Mouse (Mus musculus): ENCODE results near the gene Tmem136. TPM values are rescaled to one million over a fixed set of nuclear protein-coding genes. Genes with fewer than 3 reads are reported as not detected.
"Not testable (repeated sequence)": the region's sequence is repeated elsewhere in the genome, so short reads cannot be mapped to it uniquely, and the experiment has no call there.

Gene Tmem136
- polyA plus RNA-seq, 1 experiment from 2014 or later = 12.0 TPM

- H3K27ac ChIP-seq (replicated peaks) = no peak overlapping the region
These were observed 10.9 kb upstream of the Tmem136 start for GRCm38 (mm10) chr9:43127101-43127787.

GRCm38 (mm10) chr9:43122379-43122778 is 6.0 kb upstream of the Tmem136 start:
- Histone ChIP-seq H3K4me1 (no peaks in the 10 kb centered on the region), H3K4me3 (no peak overlapping the region), H3K9me3 (no peaks in the 10 kb centered on the region), H3K36me3 (replicated peaks) (no peaks in the 10 kb centered on the region), H3K27me3 (replicated peaks; ENCODE audit: low read depth, poor library complexity, severe bottlenecking) (0 out of 2 replicates have a peak, but pooled peaks cover 3% of the 10 kb centered on the region), H3K27ac (replicated peaks) (no peak overlapping the region)
- WGBS = 56% methylated on average over 1 of the region's 1 CpGs
- no peak for DNase-seq (ENCODE audit: low spot score)

More at GRCm38 (mm10) chr9:43127101-43127787, 10.9 kb upstream of the Tmem136 start:
- Histone ChIP-seq H3K36me3 (replicated peaks) (no peaks in the 10 kb centered on the region), H3K27me3 (replicated peaks; ENCODE audit: low read depth, poor library complexity, severe bottlenecking) (no peaks in the 10 kb centered on the region), H3K4me3 (no peak overlapping the region), H3K4me1 (peaks cover 18% of the 10 kb centered on the region), H3K9me3 (0 out of 2 replicates have a peak, but pooled peaks cover 2% of the 10 kb centered on the region)
- 75% methylated on average over 10 of the region's 10 CpGs for whole genome bisulfite sequencing
- no peak for DNase-seq (ENCODE audit: low spot score)

GRCm38 (mm10) chr9:43121948-43122347 is 5.6 kb upstream of the Tmem136 start:
- not testable (repeated sequence) for H3K4me3 ChIP-seq; H3K27ac ChIP-seq (replicated peaks); H3K27me3 ChIP-seq (replicated peaks; ENCODE audit: low read depth, poor library complexity, severe bottlenecking); H3K4me1 ChIP-seq; H3K36me3 ChIP-seq (replicated peaks); H3K9me3 ChIP-seq; DNase-seq (ENCODE audit: low spot score)
- 87% methylated on average over 2 of the region's 2 CpGs for WGBS

- WGBS = 86% methylated on average over 6 of the region's 6 CpGs
- peaks cover 18% of the 10 kb centered on the region for H3K4me1 ChIP-seq
- H3K36me3 ChIP-seq (replicated peaks) = peaks cover 4% of the 10 kb centered on the region; the same call in 1 of the 2 replicates
- no peak overlapping the region for H3K4me3 ChIP-seq
- H3K27ac ChIP-seq (replicated peaks) = no peak overlapping the region
- no peaks in the 10 kb centered on the region for H3K9me3 ChIP-seq
- 0 out of 2 replicates have a peak, but pooled peaks cover 4% of the 10 kb centered on the region for H3K27me3 ChIP-seq (replicated peaks; ENCODE audit: low read depth, poor library complexity, severe bottlenecking)
- no peak for DNase-seq (ENCODE audit: low spot score)
These were observed 597 bp upstream of the Tmem136 start for GRCm38 (mm10) chr9:43116997-43117336.

- Histone ChIP-seq H3K4me3 (peak overlapping the region; percentile 97), H3K9me3 (no peaks in the 10 kb centered on the region), H3K27ac (replicated peaks) (peak overlapping the region; percentile 83), H3K27me3 (replicated peaks; ENCODE audit: low read depth, poor library complexity, severe bottlenecking) (0 out of 2 replicates have a peak, but pooled peaks cover 4% of the 10 kb centered on the region), H3K4me1 (peaks cover 18% of the 10 kb centered on the region), H3K36me3 (replicated peaks) (peaks cover 18% of the 10 kb centered on the region)
- WGBS = 22% methylated on average over 12 of the region's 12 CpGs
- no peak for DNase-seq (ENCODE audit: low spot score)
These were observed 788 bp downstream of the Tmem136 start for GRCm38 (mm10) chr9:43115431-43116133.

- H3K27me3 ChIP-seq (replicated peaks; ENCODE audit: low read depth, poor library complexity, severe bottlenecking) = 0 out of 2 replicates have a peak, but pooled peaks cover 4% of the 10 kb centered on the region
- no peak overlapping the region for H3K4me3 ChIP-seq
- no peaks in the 10 kb centered on the region for H3K9me3 ChIP-seq
- WGBS = 89% methylated on average over 4 of the region's 4 CpGs
- H3K4me1 ChIP-seq = peaks cover 18% of the 10 kb centered on the region
- DNase-seq (ENCODE audit: low spot score) = no peak
- no peak overlapping the region for H3K27ac ChIP-seq (replicated peaks)
- peaks cover 23% of the 10 kb centered on the region for H3K36me3 ChIP-seq (replicated peaks)
These were observed 1.5 kb downstream of the Tmem136 start for GRCm38 (mm10) chr9:43114833-43115232.

- H3K36me3 ChIP-seq (replicated peaks) = peaks cover 23% of the 10 kb centered on the region
- DNase-seq (ENCODE audit: low spot score) = no peak
- no peak overlapping the region for H3K4me3 ChIP-seq
- no peaks in the 10 kb centered on the region for H3K27me3 ChIP-seq (replicated peaks; ENCODE audit: low read depth, poor library complexity, severe bottlenecking)
- no peaks in the 10 kb centered on the region for H3K9me3 ChIP-seq
- no peak overlapping the region for H3K27ac ChIP-seq (replicated peaks)
- peaks cover 18% of the 10 kb centered on the region for H3K4me1 ChIP-seq
- 88% methylated on average over 8 of the region's 8 CpGs for WGBS
These were observed 5.9 kb downstream of the Tmem136 start for GRCm38 (mm10) chr9:43110286-43110980.

- 84% methylated on average over 7 of the region's 7 CpGs for WGBS
- no peak for DNase-seq (ENCODE audit: low spot score)
- Histone ChIP-seq H3K36me3 (replicated peaks) (peaks cover 23% of the 10 kb centered on the region), H3K9me3 (no peaks in the 10 kb centered on the region), H3K27me3 (replicated peaks; ENCODE audit: low read depth, poor library complexity, severe bottlenecking) (no peaks in the 10 kb centered on the region), H3K27ac (replicated peaks) (no peak overlapping the region), H3K4me1 (peaks cover 20% of the 10 kb centered on the region), H3K4me3 (no peak overlapping the region)
These were observed 7.2 kb downstream of the Tmem136 start for GRCm38 (mm10) chr9:43109125-43109524.

- no peak for DNase-seq (ENCODE audit: low spot score)
- 87% methylated on average over 3 of the region's 3 CpGs for WGBS
- no peaks in the 10 kb centered on the region for H3K27me3 ChIP-seq (replicated peaks; ENCODE audit: low read depth, poor library complexity, severe bottlenecking)
- H3K4me1 ChIP-seq = peaks cover 24% of the 10 kb centered on the region
- no peak overlapping the region for H3K27ac ChIP-seq (replicated peaks)
- H3K4me3 ChIP-seq = no peak overlapping the region
- no peaks in the 10 kb centered on the region for H3K9me3 ChIP-seq
- H3K36me3 ChIP-seq (replicated peaks) = peaks cover 23% of the 10 kb centered on the region
These were observed 7.6 kb downstream of the Tmem136 start for GRCm38 (mm10) chr9:43108721-43109120.

GRCm38 (mm10) chr9:43108081-43108480 is 8.3 kb downstream of the Tmem136 start:
- no peak for DNase-seq (ENCODE audit: low spot score)
- H3K9me3 ChIP-seq = no peaks in the 10 kb centered on the region
- peaks cover 30% of the 10 kb centered on the region for H3K4me1 ChIP-seq
- 69% methylated on average over 1 of the region's 1 CpGs for WGBS
- peaks cover 23% of the 10 kb centered on the region for H3K36me3 ChIP-seq (replicated peaks)
- no peak overlapping the region for H3K27ac ChIP-seq (replicated peaks)
- H3K27me3 ChIP-seq (replicated peaks; ENCODE audit: low read depth, poor library complexity, severe bottlenecking) = no peaks in the 10 kb centered on the region
- H3K4me3 ChIP-seq = no peak overlapping the region

- WGBS = 63% methylated on average over 5 of the region's 5 CpGs
- Histone ChIP-seq H3K9me3 (no peaks in the 10 kb centered on the region), H3K36me3 (replicated peaks) (peaks cover 23% of the 10 kb centered on the region), H3K4me1 (peaks cover 36% of the 10 kb centered on the region), H3K27ac (replicated peaks) (no peak overlapping the region), H3K4me3 (no peak overlapping the region), H3K27me3 (replicated peaks; ENCODE audit: low read depth, poor library complexity, severe bottlenecking) (no peaks in the 10 kb centered on the region)
- DNase-seq (ENCODE audit: low spot score) = no peak
These were observed 8.8 kb downstream of the Tmem136 start for GRCm38 (mm10) chr9:43107555-43107954.

- H3K4me1 ChIP-seq = peaks cover 40% of the 10 kb centered on the region
- peaks cover 21% of the 10 kb centered on the region for H3K36me3 ChIP-seq (replicated peaks)
- peak within 1 kb of the TSS; percentile 94 for H3K27ac ChIP-seq (replicated peaks)
- no peak for DNase-seq (ENCODE audit: low spot score)
- 41% methylated on average over 10 of the region's 10 CpGs for WGBS
- H3K9me3 ChIP-seq = no peaks in the 10 kb centered on the region
- H3K27me3 ChIP-seq (replicated peaks; ENCODE audit: low read depth, poor library complexity, severe bottlenecking) = no peaks in the 10 kb centered on the region
- H3K4me3 ChIP-seq = peak within 1 kb of the TSS; percentile 84
These were observed 9.2 kb downstream of the Tmem136 start, which contains the start of gene Arhgef12 for GRCm38 (mm10) chr9:43107187-43107517. TSS of gene Arhgef12 (minus strand) at chr9:43107239.
